ENCODE assay signal across 9 mouse cellular contexts in genomic region chr16:38741204-38741903, GRCm38 (mm10). TPM values are rescaled to one million over a fixed set of nuclear protein-coding genes. Genes with fewer than 3 reads are reported as not detected.
A peak's percentile ranks its signal among the peaks of the same experiment; 100 is the strongest.
DNase-seq lines count a peak whose midpoint lies in the region; ATAC-seq lines count a peak whose summit lies in the region.
"Had no signal": no experiment of that assay in that cellular context is flagged by ENCODE, and none has a peak within 500 bp of the region (broad histone marks: within the 10 kb centered on the region; RNA-seq: fewer than 3 reads in every experiment).

No protein-coding gene starts in this region.

- no peak for DNase-seq in heart, postnatal 25 days (ENCODE audit: low spot score)
- DNase-seq in thymus, postnatal 10 days (ENCODE audit: low spot score in 2 of 2) = no peak
- DNase-seq in thymus, postnatal 0 days (ENCODE audit: low spot score) = no peak

- H3K4me2 ChIP-seq in heart, embryonic 11.5 days = peak overlapping the region; percentile 91
- H3K4me2 ChIP-seq in hindbrain, embryonic 12.5 days (replicated peaks) = peak overlapping the region; percentile 89

- WGBS in heart, embryonic 11.5 days (ENCODE audit: insufficient replicate concordance) = 76% methylated on average over 13 of the region's 13 CpGs
- WGBS in hindbrain, embryonic 12.5 days = 86% methylated on average over 13 of the region's 13 CpGs

- H3K27me3 ChIP-seq in heart, embryonic 11.5 days (ENCODE audit: control insufficient read depth, insufficient read depth, low read length) = no peaks in the 10 kb centered on the region
- H3K27me3 ChIP-seq in hindbrain, embryonic 12.5 days = 0 out of 2 replicates have a peak, but pooled peaks cover 4% of the 10 kb centered on the region

- no peaks in the 10 kb centered on the region for H3K36me3 ChIP-seq in heart, embryonic 11.5 days (ENCODE audit: control insufficient read depth, insufficient read depth, low read length)
- H3K36me3 ChIP-seq in hindbrain, embryonic 12.5 days = no peaks in the 10 kb centered on the region

- no peaks in the 10 kb centered on the region for H3K4me1 ChIP-seq in heart, embryonic 11.5 days (ENCODE audit: control insufficient read depth, insufficient read depth, low read length)
- peaks cover 7% of the 10 kb centered on the region; the same call in 1 of the 2 replicates for H3K4me1 ChIP-seq in hindbrain, embryonic 12.5 days

- ATAC-seq in heart, embryonic 11.5 days (replicated peaks; ENCODE audit: insufficient number of reproducible peaks, low FRiP score, low TSS enrichment) = no peak
- peak; percentile 29; the same call in 1 of the 2 replicates for ATAC-seq in common myeloid progenitor, adult 5-6 weeks (replicated peaks; ENCODE audit: low read depth, poor library complexity, severe bottlenecking)
- ATAC-seq in hindbrain, embryonic 12.5 days (ENCODE audit: low FRiP score) = no peak
- ATAC-seq in megakaryocyte progenitor cell, adult 5-6 weeks (replicated peaks; ENCODE audit: poor library complexity) = peak; percentile 35
- ATAC-seq in frontal cortex, adult (ENCODE audit: low TSS enrichment) = no peak

- H3K9ac ChIP-seq in heart, embryonic 11.5 days (ENCODE audit: low read depth, low read length) = peak overlapping the region; percentile 87; the same call in 1 of the 2 replicates
- no peak overlapping the region for H3K9ac ChIP-seq in hindbrain, embryonic 12.5 days

- intact Hi-C loops in heart, postnatal 25 days (cut with DNase I) = no loop called here

- H3K9me3 ChIP-seq in heart, embryonic 11.5 days (replicated peaks; ENCODE audit: control insufficient read depth, low read length) = no peaks in the 10 kb centered on the region
- no peaks in the 10 kb centered on the region for H3K9me3 ChIP-seq in hindbrain, embryonic 12.5 days (replicated peaks)

- no peak overlapping the region for H3K27ac ChIP-seq in heart, embryonic 11.5 days (ENCODE audit: low read depth, low read length)
- H3K27ac ChIP-seq in hindbrain, embryonic 12.5 days = no peak overlapping the region

- H3K4me3 ChIP-seq in heart, embryonic 11.5 days (ENCODE audit: low read depth, low read length) = peak overlapping the region; percentile 90
- H3K4me3 ChIP-seq in hindbrain, embryonic 12.5 days = peak overlapping the region; percentile 83

RNA-seq across cellular contexts. Expression of gene B4galt4, which starts 0.7 kb away (rescaled TPM):
- 31.0 and 33.8 TPM in 2 replicates for polyA plus RNA-seq in heart, embryonic 11.5 days (2014; fragmentation: Nextera tagmentation; extraction: Ambion mirVana)
- 10 to 100 TPM in 1 of 2 experiments, 1 to 10 TPM in 1; 9.2 to 11.0 TPM for total RNA-seq in heart, postnatal 25 days (2021)
- 30.0 and 30.8 TPM in 2 replicates for total RNA-seq in common myeloid progenitor, adult 5-6 weeks (2017)
- polyA plus RNA-seq in hindbrain, embryonic 12.5 days (2016; fragmentation: Nextera tagmentation; extraction: Ambion mirVana) = 29.9 and 33.4 TPM in 2 replicates
- total RNA-seq in megakaryocyte progenitor cell, adult 5-6 weeks (2015) = 40.2 and 42.0 TPM in 2 replicates
- total RNA-seq in megakaryocyte progenitor cell, adult 5-6 weeks (2017) = 56.4 and 61.7 TPM in 2 replicates
- polyA plus RNA-seq in thymus, postnatal 0 days (2015; fragmentation: Nextera tagmentation; extraction: Ambion mirVana) = 8.3 and 8.4 TPM in 2 replicates

RNA-seq across cellular contexts. Expression of gene Arhgap31, which starts 28.3 kb away (rescaled TPM):
- polyA plus RNA-seq in heart, embryonic 11.5 days (2014; fragmentation: Nextera tagmentation; extraction: Ambion mirVana) = 33.9 and 35.8 TPM in 2 replicates
- total RNA-seq in heart, postnatal 25 days (2021) = 10 to 100 TPM; 34.8 to 48.2 TPM
- 4.0 and 4.5 TPM in 2 replicates for total RNA-seq in common myeloid progenitor, adult 5-6 weeks (2017)
- 13.9 and 15.4 TPM in 2 replicates for polyA plus RNA-seq in hindbrain, embryonic 12.5 days (2016; fragmentation: Nextera tagmentation; extraction: Ambion mirVana)
- total RNA-seq in megakaryocyte progenitor cell, adult 5-6 weeks (2015) = 12.8 and 15.6 TPM in 2 replicates
- 6.5 and 7.2 TPM in 2 replicates for total RNA-seq in megakaryocyte progenitor cell, adult 5-6 weeks (2017)
- polyA plus RNA-seq in thymus, postnatal 0 days (2015; fragmentation: Nextera tagmentation; extraction: Ambion mirVana) = 3.9 and 5.7 TPM in 2 replicates

RNA-seq across cellular contexts. Expression of gene Upk1b, which starts 58.8 kb away (rescaled TPM):
- polyA plus RNA-seq in heart, embryonic 11.5 days (2014; fragmentation: Nextera tagmentation; extraction: Ambion mirVana) = 30.6 and 33.2 TPM in 2 replicates
- 1 to 10 TPM; 4.4 to 6.8 TPM for total RNA-seq in heart, postnatal 25 days (2021)
- 0.92 and 1.2 TPM in 2 replicates for total RNA-seq in common myeloid progenitor, adult 5-6 weeks (2017)
- polyA plus RNA-seq in hindbrain, embryonic 12.5 days (2016; fragmentation: Nextera tagmentation; extraction: Ambion mirVana) = 3.2 and 3.8 TPM in 2 replicates
- total RNA-seq in megakaryocyte progenitor cell, adult 5-6 weeks (2015) = 0.49 and 1.1 TPM in 2 replicates
- total RNA-seq in megakaryocyte progenitor cell, adult 5-6 weeks (2017) = 0.14 TPM in 1 of 2 replicates, not detected in the other
- polyA plus RNA-seq in thymus, postnatal 0 days (2015; fragmentation: Nextera tagmentation; extraction: Ambion mirVana) = 1.7 and 6.4 TPM in 2 replicates
- total RNA-seq: gastrocnemius, adult 18-20 months had no signal

Comparison
In these comparisons a context has a peak if more than half of its experiments do, and no peak if none do; other contexts are left out.
1. ATAC-seq: peak in common myeloid progenitor, adult 5-6 weeks (single experiment) and megakaryocyte progenitor cell, adult 5-6 weeks (single experiment); none in heart, embryonic 11.5 days (single experiment), hindbrain, embryonic 12.5 days (single experiment) and frontal cortex, adult (single experiment).